Mouse (Mus musculus) myocyte (in vitro differentiated cells): ENCODE data around the gene Als2cr12.

ENCODE experiments used
- CEBPB ChIP-seq: IDR thresholded peaks from 2 replicates; pipeline ENCODE4 v1.6.1; 2011; ENCODE audit warnings: mild to moderate bottlenecking, moderate library complexity; ENCODE audit not compliant: poor library complexity, insufficient read depth, severe bottlenecking
- E2F4 ChIP-seq: IDR thresholded peaks from one replicate; pipeline ENCODE4 v1.6.1; 2011; ENCODE audit warnings: mild to moderate bottlenecking, control low read depth, moderate library complexity; ENCODE audit not compliant: insufficient read depth
- MAX ChIP-seq: IDR thresholded peaks from one replicate; pipeline ENCODE4 v1.6.1; 2011; ENCODE audit warnings: low read depth, mild to moderate bottlenecking, control low read depth
- MYOD1 ChIP-seq, 3 experiments: IDR thresholded peaks; one replicate each; pipeline ENCODE4 v1.6.1; 2011; ENCODE audit warnings: control low read depth in 2 of 3, low read depth in 2 of 3, mild to moderate bottlenecking in 2 of 3, moderate library complexity in 1 of 3; ENCODE audit not compliant: insufficient read length in 2 of 3, control insufficient read depth in 1 of 3
- POLR2A ChIP-seq: IDR thresholded peaks from one replicate; pipeline ENCODE4 v1.6.1; 2011; ENCODE audit warnings: low read depth, mild to moderate bottlenecking, control low read depth, moderate library complexity; ENCODE audit not compliant: insufficient read length
- POLR2AphosphoS2 ChIP-seq: IDR thresholded peaks from one replicate; pipeline ENCODE4 v1.6.1; 2011; ENCODE audit warnings: low read depth, control low read depth; ENCODE audit not compliant: insufficient read length
- REST ChIP-seq: IDR thresholded peaks from one replicate; pipeline ENCODE4 v1.6.1; 2011; ENCODE audit warnings: mild to moderate bottlenecking, control low read depth, moderate library complexity; ENCODE audit not compliant: insufficient read depth, insufficient read length
- SRF ChIP-seq: IDR thresholded peaks from one replicate; pipeline ENCODE4 v1.6.1; 2011; ENCODE audit warnings: low read depth; ENCODE audit not compliant: control insufficient read depth, insufficient read length
- TCF12 ChIP-seq: IDR thresholded peaks from one replicate; pipeline ENCODE4 v1.6.1; 2011; ENCODE audit warnings: mild to moderate bottlenecking, control low read depth; ENCODE audit not compliant: poor library complexity, insufficient read depth, severe bottlenecking
- TCF3 ChIP-seq: IDR thresholded peaks from one replicate; pipeline ENCODE4 v1.6.1; 2011; ENCODE audit warnings: low read depth, control low read depth; ENCODE audit not compliant: insufficient read length
- USF1 ChIP-seq: IDR thresholded peaks from one replicate; pipeline ENCODE4 v1.6.1; 2011; ENCODE audit warnings: low read depth, mild to moderate bottlenecking, control low read depth, moderate library complexity

DNA sequence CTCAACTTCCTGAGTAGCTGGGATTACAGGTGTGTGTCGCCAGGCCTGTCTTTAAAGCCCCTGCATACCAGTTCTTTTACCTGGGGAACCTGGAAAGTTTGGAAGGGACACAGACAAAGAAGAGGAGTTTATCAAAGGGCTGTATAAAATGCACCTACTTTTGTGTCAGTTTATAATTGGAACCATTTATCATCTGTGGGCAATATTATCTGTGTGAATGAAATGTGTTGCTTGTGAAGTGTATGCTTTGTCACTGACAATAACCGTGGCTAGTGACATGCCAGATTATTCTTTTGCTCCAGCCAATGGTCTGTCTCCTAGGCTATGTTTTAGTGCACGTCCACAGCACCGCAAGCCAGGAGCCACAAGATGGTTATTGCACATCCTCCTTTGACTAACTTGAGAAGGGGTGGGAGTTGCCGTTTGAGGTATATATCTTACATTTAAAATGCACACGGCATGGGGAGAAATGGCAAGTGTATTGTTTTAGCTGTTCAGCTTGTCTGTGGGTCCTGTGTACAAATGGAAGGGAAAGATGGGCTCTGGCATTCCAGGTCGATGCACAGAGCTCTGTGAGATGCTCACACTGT, 23.7 kb upstream of the Als2cr12 start:
- TF ChIP-seq POLR2A (no peak), MAX (no peak), USF1 (no peak), POLR2AphosphoS2 (no peak), TCF12 (no peak), MYOD1 (IDR thresholded peaks at IDR 0.05; ENCODE audit: control insufficient read depth in 1 of 3, insufficient read length in 2 of 3, low read depth in 2 of 3) (no peak), E2F4 (no peak), REST (no peak), CEBPB (no peak), SRF (no peak), TCF3 (no peak)
